12 mouse cellular contexts compared by ENCODE assay signal in genomic region chr5:36839032-36839431, GRCm38 (mm10). TPM values are rescaled to one million over a fixed set of nuclear protein-coding genes. Genes with fewer than 3 reads are reported as not detected.
A peak's percentile ranks its signal among the peaks of the same experiment; 100 is the strongest.
DNase-seq lines count a peak whose midpoint lies in the region; ATAC-seq and TF ChIP-seq lines count a peak whose summit lies in the region.
"Had no signal": no experiment of that assay in that cellular context is flagged by ENCODE, and none has a peak within 500 bp of the region (broad histone marks: within the 10 kb centered on the region; RNA-seq: fewer than 3 reads in every experiment).

No protein-coding gene starts in this region.

- no peaks in the 10 kb centered on the region for H3K36me3 ChIP-seq in stomach, postnatal 0 days (ENCODE audit: control insufficient read depth, insufficient read depth, low read length)
- no peaks in the 10 kb centered on the region for H3K36me3 ChIP-seq in liver, embryonic 11.5 days (ENCODE audit: control insufficient read depth, insufficient read depth, low read length)
- H3K36me3 ChIP-seq: intestine, embryonic 15.5 days had no signal

- TF ChIP-seq CTCF in stomach, postnatal 0 days (IDR thresholded peaks at IDR 0.05; ENCODE audit: low read depth), result no peak

- no peaks in the 10 kb centered on the region for H3K9me3 ChIP-seq in stomach, postnatal 0 days (ENCODE audit: control insufficient read depth, low read length)
- no peaks in the 10 kb centered on the region for H3K9me3 ChIP-seq in liver, embryonic 11.5 days (ENCODE audit: control insufficient read depth, low read length)
- H3K9me3 ChIP-seq: intestine, embryonic 15.5 days had no signal

- H3K4me1 ChIP-seq in stomach, postnatal 0 days (replicated peaks; ENCODE audit: control insufficient read depth, insufficient read depth), result no peaks in the 10 kb centered on the region
- no peaks in the 10 kb centered on the region for H3K4me1 ChIP-seq in liver, embryonic 11.5 days (replicated peaks; ENCODE audit: control insufficient read depth, insufficient read depth, low read length)
- H3K4me1 ChIP-seq: intestine, embryonic 15.5 days had no signal

- no peak overlapping the region for H3K4me2 ChIP-seq in stomach, postnatal 0 days (replicated peaks; ENCODE audit: low read depth)
- no peak overlapping the region for H3K4me2 ChIP-seq in liver, embryonic 11.5 days
- H3K4me2 ChIP-seq: intestine, embryonic 15.5 days had no signal

- no peak for TF ChIP-seq EP300 in stomach, postnatal 0 days (optimal IDR thresholded peaks at IDR 0.05)

- no peak overlapping the region for H3K4me3 ChIP-seq in stomach, postnatal 0 days (ENCODE audit: low read depth, low read length)
- H3K4me3 ChIP-seq in liver, embryonic 11.5 days (ENCODE audit: low read depth, low read length), result no peak overlapping the region
- H3K4me3 ChIP-seq: intestine, embryonic 15.5 days had no signal

- peak; percentile 76 to 78 for DNase-seq in left cerebral cortex, adult 18-20 months (ENCODE audit: low spot score in 2 of 2)
- no peak for DNase-seq in left cerebral cortex, adult 11 months (ENCODE audit: low spot score)
- peak; percentile 84 for DNase-seq in cerebellum, adult 9-11 months
- peak; percentile 48 to 81 for DNase-seq in left cerebral cortex, adult 8-10 months (ENCODE audit: low spot score in 2 of 2)
- DNase-seq in right cerebral cortex, postnatal 36 days (ENCODE audit: low spot score in 2 of 2), result peak; percentile 72 to 81
- no peak for DNase-seq in stomach, postnatal 0 days (ENCODE audit: low spot score)
- DNase-seq in gastrocnemius, postnatal 4 days (ENCODE audit: low spot score in 2 of 2), result no peak
- no peak for DNase-seq in liver, embryonic 11.5 days (ENCODE audit: low spot score)
- DNase-seq: lung, postnatal 14 days had no signal

- ATAC-seq in stomach, postnatal 0 days (ENCODE audit: low FRiP score, low TSS enrichment), result no peak
- no peak for ATAC-seq in liver, embryonic 11.5 days (replicated peaks; ENCODE audit: low FRiP score)
- ATAC-seq: intestine, embryonic 15.5 days had no signal

- no peak overlapping the region for H3K27ac ChIP-seq in stomach, postnatal 0 days (replicated peaks)
- H3K27ac ChIP-seq in liver, embryonic 11.5 days (ENCODE audit: low read depth, low read length), result no peak overlapping the region
- H3K27ac ChIP-seq: intestine, embryonic 15.5 days had no signal

- no peak overlapping the region for H3K9ac ChIP-seq in stomach, postnatal 0 days (ENCODE audit: low read length)
- H3K9ac ChIP-seq in liver, embryonic 11.5 days (ENCODE audit: low read depth, low read length), result no peak overlapping the region
- H3K9ac ChIP-seq: intestine, embryonic 15.5 days had no signal

- WGBS in stomach, postnatal 0 days, result 74% methylated on average over 2 of the region's 2 CpGs
- WGBS in liver, embryonic 11.5 days, result 87% methylated on average over 2 of the region's 2 CpGs

- H3K27me3 ChIP-seq in stomach, postnatal 0 days (ENCODE audit: control insufficient read depth, insufficient read depth, low read length), result no peaks in the 10 kb centered on the region
- no peaks in the 10 kb centered on the region for H3K27me3 ChIP-seq in liver, embryonic 11.5 days (replicated peaks; ENCODE audit: control insufficient read depth, insufficient read depth, low read length)
- H3K27me3 ChIP-seq: intestine, embryonic 15.5 days had no signal

RNA-seq across cellular contexts. Expression of gene Man2b2, which starts 8.6 kb away (rescaled TPM):
- 10 to 100 TPM; 29.6 to 30.3 TPM for total RNA-seq in left cerebral cortex, adult 18-20 months (2021)
- 10 to 100 TPM; 33.6 to 46.8 (median 36.7) TPM for total RNA-seq in left cerebral cortex, adult 8-10 months (2022)
- 16.3 and 18.0 TPM in 2 replicates for polyA plus RNA-seq in stomach, postnatal 0 days (2015; fragmentation: Nextera tagmentation; extraction: Ambion mirVana)
- total RNA-seq in gastrocnemius, postnatal 4 days (2021), result 10 to 100 TPM; 19.6 to 20.8 TPM
- polyA plus RNA-seq in liver, embryonic 11.5 days (2014; fragmentation: Nextera tagmentation; extraction: Ambion mirVana), result 17.4 and 20.2 TPM in 2 replicates

RNA-seq across cellular contexts. Expression of gene Ppp2r2c, which starts 29.3 kb away (rescaled TPM):
- total RNA-seq in left cerebral cortex, adult 18-20 months (2021), result 100 to 1,000 TPM; 444 to 453 TPM
- 100 to 1,000 TPM; 388 to 449 (median 430) TPM for total RNA-seq in left cerebral cortex, adult 8-10 months (2022)
- 0.77 and 0.93 TPM in 2 replicates for polyA plus RNA-seq in stomach, postnatal 0 days (2015; fragmentation: Nextera tagmentation; extraction: Ambion mirVana)
- total RNA-seq in gastrocnemius, postnatal 4 days (2021), result 1 to 10 TPM; 1.2 to 1.8 TPM
- polyA plus RNA-seq in liver, embryonic 11.5 days (2014; fragmentation: Nextera tagmentation; extraction: Ambion mirVana), result 0.30 and 0.33 TPM in 2 replicates
- polyA plus RNA-seq: heart, embryonic 14.5 days; liver, adult 2 months had no signal

RNA-seq across cellular contexts. Expression of gene Mrfap1, which starts 42.5 kb away (rescaled TPM):
- 100 to 1,000 TPM; 430 to 460 TPM for total RNA-seq in left cerebral cortex, adult 18-20 months (2021)
- total RNA-seq in left cerebral cortex, adult 8-10 months (2022), result 100 to 1,000 TPM; 439 to 442 (median 441) TPM
- polyA plus RNA-seq in stomach, postnatal 0 days (2015; fragmentation: Nextera tagmentation; extraction: Ambion mirVana), result 310 and 322 TPM in 2 replicates
- total RNA-seq in gastrocnemius, postnatal 4 days (2021), result 100 to 1,000 TPM; 330 to 357 TPM
- 366 and 368 TPM in 2 replicates for polyA plus RNA-seq in liver, embryonic 11.5 days (2014; fragmentation: Nextera tagmentation; extraction: Ambion mirVana)

Comparison
In these comparisons a context has a peak if more than half of its experiments do, and no peak if none do; other contexts are left out.
1. DNase-seq: peak in left cerebral cortex, adult 18-20 months (2 of 2), cerebellum, adult 9-11 months (single experiment), left cerebral cortex, adult 8-10 months (2 of 2) and right cerebral cortex, postnatal 36 days (2 of 2); none in left cerebral cortex, adult 11 months (single experiment), stomach, postnatal 0 days (single experiment), gastrocnemius, postnatal 4 days (0 of 2) and liver, embryonic 11.5 days (single experiment).
2. RNA of gene Ppp2r2c, which starts 29.3 kb away (total RNA-seq): 444 to 453 TPM in left cerebral cortex, adult 18-20 months and 388 to 449 TPM in left cerebral cortex, adult 8-10 months; 1.2 to 1.8 TPM in gastrocnemius, postnatal 4 days; every median in the first group is over 100 times any median in the second.